Mouse (Mus musculus) hindbrain, postnatal 0 days (tissue): ENCODE data around the gene Ccz1. TPM values are rescaled to one million over a fixed set of nuclear protein-coding genes. Genes with fewer than 3 reads are reported as not detected.

Source experiments
- ATAC-seq: fragments of 200-750 bp; cut with Nextera tagmentation; 2 replicates; pipeline ENCODE4 v1.8.0; 2017; ENCODE audit warnings: mild to moderate bottlenecking, moderate TSS enrichment, moderate library complexity
- DNase-seq: peaks from one replicate; pipeline ENCODE4 v3.0.0-alpha.2; 2015; ENCODE audit warnings: low spot score
- H3K27ac ChIP-seq: fragments of 300-500 bp; sonication (generic); 2 replicates; pipeline ENCODE4 v1.5.1; 2014; ENCODE audit warnings: mild to moderate bottlenecking
- H3K27me3 ChIP-seq: fragments of 300-500 bp; sonication (generic); 2 replicates; pipeline ENCODE4 v1.6.1; 2014; ENCODE audit warnings: low read length, mixed read lengths; ENCODE audit not compliant: insufficient read depth
- H3K36me3 ChIP-seq: fragments of 300-500 bp; sonication (generic); 2 replicates; pipeline ENCODE4 v1.6.1; 2014; ENCODE audit warnings: low read length, mixed read lengths; ENCODE audit not compliant: insufficient read depth
- H3K4me1 ChIP-seq: fragments of 300-500 bp; sonication (generic); 2 replicates; pipeline ENCODE4 v1.6.1; 2014; ENCODE audit warnings: antibody characterized with exemption, low read length, mixed read lengths; ENCODE audit not compliant: insufficient read depth
- H3K4me2 ChIP-seq: fragments of 300-500 bp; sonication (generic); 2 replicates; pipeline ENCODE4 v1.6.1; 2014; ENCODE audit warnings: low read depth, mild to moderate bottlenecking, low read length, moderate library complexity, mixed read lengths
- H3K4me3 ChIP-seq: fragments of 300-500 bp; sonication (generic); 2 replicates; pipeline ENCODE4 v1.5.1; 2014; ENCODE audit warnings: low read length
- H3K9ac ChIP-seq: fragments of 300-500 bp; sonication (generic); replicated peaks from 2 replicates; pipeline ENCODE4 v1.6.1; 2014; ENCODE audit warnings: mild to moderate bottlenecking, low read length, moderate library complexity, mixed read lengths
- H3K9me3 ChIP-seq: fragments of 300-500 bp; sonication (generic); 2 replicates; pipeline ENCODE4 v1.6.1; 2016; ENCODE audit warnings: low read length, mixed read lengths
- CTCF ChIP-seq: IDR thresholded peaks from 2 replicates; pipeline ENCODE4 v1.5.1; 2016; ENCODE audit warnings: antibody characterized with exemption, control low read depth, low read depth
- WGBS: fragments of 180-500 bp; shearing (Covaris S2); extraction: QIAGEN DNeasy Blood & Tissue Kit; methylation state at CpG from one replicate; pipeline ENCODE4 v1.1.7; 2014; 5-methylcytosine and 5-hydroxymethylcytosine counted together
- polyA plus RNA-seq: library from polyadenylated mRNA; unstranded; fragments of >200 nt; fragmentation: Nextera tagmentation; extraction: Ambion mirVana; gene quantifications from 2 replicates; pipeline ENCODE4 v1.2.1, GENCODE M21; 2015
- total RNA-seq: library from RNA; depleted of rRNA; stranded (reverse); fragments of >200 nt; gene quantifications from 2 replicates; pipeline ENCODE4 v1.2.3, GENCODE M21; 2014

Gene Ccz1
- total and polyA plus RNA-seq, 2 experiments from 2014 or later, result 38.7 to 74.8 TPM

DNA sequence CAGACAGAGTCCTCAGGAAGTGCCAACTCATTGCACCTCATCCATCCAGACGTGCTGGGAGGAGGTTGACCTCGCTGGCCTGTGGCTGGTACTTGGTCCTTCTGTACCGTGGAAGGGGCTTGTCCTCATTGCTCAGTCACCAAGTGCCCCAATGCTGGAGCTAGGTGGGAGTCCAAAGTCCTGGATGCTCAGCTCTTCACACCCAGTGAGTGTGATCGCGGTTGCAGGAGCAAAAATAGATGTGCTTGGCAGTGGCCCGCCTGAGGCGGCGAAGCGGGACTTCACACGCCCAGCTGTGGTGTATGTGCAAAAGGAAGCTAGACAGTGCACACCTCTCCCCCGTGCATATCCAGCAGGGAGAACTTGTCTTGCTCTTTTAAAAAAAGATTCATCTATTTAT lies 28.5 kb upstream of the Ccz1 start:
- TF ChIP-seq CTCF, result no peak
- no peak for DNase-seq
- no peak overlapping the region for H3K27ac ChIP-seq
- no peak overlapping the region for H3K4me3 ChIP-seq
- no peak overlapping the region for H3K9ac ChIP-seq
- no peaks in the 10 kb centered on the region for H3K4me1 ChIP-seq
- ATAC-seq, result no peak
- 88% methylated on average over 11 of the region's 11 CpGs for WGBS
- H3K4me2 ChIP-seq, result no peak overlapping the region
- H3K9me3 ChIP-seq, result no peaks in the 10 kb centered on the region
- H3K27me3 ChIP-seq, result no peaks in the 10 kb centered on the region
- no peaks in the 10 kb centered on the region for H3K36me3 ChIP-seq

DNA sequence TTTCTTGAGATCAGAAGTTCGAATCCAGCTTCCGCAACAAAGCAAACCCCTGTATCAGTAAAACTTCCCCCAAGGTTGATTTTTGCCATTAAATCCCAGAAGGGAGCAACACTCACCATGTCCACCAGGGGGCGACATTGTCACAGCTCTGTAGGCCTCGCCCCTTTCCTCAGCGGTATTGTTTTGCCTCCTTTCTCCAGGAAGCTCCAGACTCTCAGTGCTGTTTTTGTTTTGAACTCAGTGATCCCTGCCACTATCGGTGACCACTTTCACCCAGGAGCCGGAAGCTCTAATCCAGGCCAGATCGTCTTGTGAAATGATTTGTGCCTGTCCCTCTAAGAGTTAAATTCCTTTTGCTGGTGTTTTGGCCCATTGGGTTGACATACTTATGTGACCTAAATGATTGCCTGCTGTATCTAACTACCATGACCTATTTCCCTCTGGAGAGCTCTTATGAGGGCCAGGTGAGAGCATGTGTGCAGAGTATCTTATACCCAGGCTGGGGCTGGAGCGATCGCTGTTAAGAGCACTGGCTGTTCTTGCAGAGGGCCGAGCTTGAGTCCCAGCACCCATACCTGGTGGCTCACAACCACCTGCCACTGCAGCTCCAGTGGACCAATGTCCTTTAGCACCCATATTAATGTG lies 26.2 kb upstream of the Ccz1 start:
- ATAC-seq (peak; percentile 58; the same call in 1 of the 2 replicates), DNase-seq (peak; percentile 82)
- H3K9ac ChIP-seq, result no peak overlapping the region
- H3K36me3 ChIP-seq, result no peaks in the 10 kb centered on the region
- peak; percentile 95 for TF ChIP-seq CTCF
- H3K4me3 ChIP-seq, result no peak overlapping the region
- peak overlapping the region; percentile 1; the same call in 1 of the 2 replicates for H3K4me2 ChIP-seq
- no peaks in the 10 kb centered on the region for H3K9me3 ChIP-seq
- no peak overlapping the region for H3K27ac ChIP-seq
- H3K27me3 ChIP-seq, result no peaks in the 10 kb centered on the region
- 47% methylated on average over 11 of the region's 11 CpGs for WGBS
- no peaks in the 10 kb centered on the region for H3K4me1 ChIP-seq

DNA sequence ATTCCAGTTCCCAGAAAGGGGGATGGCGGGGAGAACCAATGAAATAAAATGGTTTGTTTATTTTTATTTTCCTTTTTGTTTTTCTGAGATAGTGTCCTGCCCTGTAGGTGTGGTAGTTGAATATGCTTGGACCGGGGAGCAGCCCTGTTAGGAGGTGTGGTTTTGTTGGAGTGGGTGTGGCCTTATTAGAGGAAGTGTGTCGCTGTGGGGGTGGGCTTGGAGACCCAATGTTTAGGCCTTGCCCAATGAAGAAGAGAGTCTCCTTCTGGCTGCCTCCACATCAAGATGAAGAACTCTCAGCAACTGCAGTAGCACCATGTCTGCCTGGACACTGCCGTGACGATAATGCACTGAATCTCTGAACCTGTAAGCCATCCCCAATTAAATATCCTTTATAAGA lies 25.2 kb upstream of the Ccz1 start:
- TF ChIP-seq CTCF, result no peak
- Histone ChIP-seq H3K4me1 (no peaks in the 10 kb centered on the region), H3K9me3 (no peaks in the 10 kb centered on the region), H3K9ac (no peak overlapping the region), H3K36me3 (no peaks in the 10 kb centered on the region), H3K4me2 (no peak overlapping the region), H3K27me3 (no peaks in the 10 kb centered on the region), H3K4me3 (no peak overlapping the region), H3K27ac (no peak overlapping the region)
- no peak for ATAC-seq
- WGBS, result 93% methylated on average over 5 of the region's 5 CpGs
- no peak for DNase-seq

DNA sequence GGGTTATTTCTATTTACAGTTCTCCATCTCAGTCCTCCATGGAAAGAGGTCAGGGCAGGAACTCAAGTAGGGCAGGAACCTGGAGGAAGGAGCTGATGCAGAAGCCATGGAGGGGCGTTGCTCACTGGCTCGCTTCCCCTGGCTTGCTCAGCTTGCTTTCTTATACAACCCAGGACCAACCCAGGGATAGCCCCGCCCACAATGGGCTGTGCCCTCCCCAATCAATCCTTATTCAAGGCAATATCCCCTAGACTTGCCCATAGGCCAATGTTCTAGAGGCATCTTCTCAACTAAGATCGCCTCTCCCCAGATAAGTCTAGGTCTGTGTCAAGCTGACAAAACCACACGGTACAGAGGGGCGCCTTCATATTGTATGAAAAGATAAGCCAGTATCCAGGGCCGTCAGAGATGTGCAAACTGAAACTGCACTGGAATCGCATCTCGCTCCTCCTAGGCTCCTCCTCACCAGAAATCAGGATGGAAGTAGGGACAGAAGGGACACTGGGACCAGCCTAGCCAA lies 24.5 kb upstream of the Ccz1 start:
- no peak for TF ChIP-seq CTCF
- no peak overlapping the region for H3K9ac ChIP-seq
- no peaks in the 10 kb centered on the region for H3K36me3 ChIP-seq
- no peaks in the 10 kb centered on the region for H3K27me3 ChIP-seq
- DNase-seq, result no peak
- no peak for ATAC-seq
- no peaks in the 10 kb centered on the region for H3K9me3 ChIP-seq
- no peak overlapping the region for H3K4me3 ChIP-seq
- no peaks in the 10 kb centered on the region for H3K4me1 ChIP-seq
- no peak overlapping the region for H3K27ac ChIP-seq
- H3K4me2 ChIP-seq, result no peak overlapping the region
- 78% methylated on average over 9 of the region's 9 CpGs for WGBS

DNA sequence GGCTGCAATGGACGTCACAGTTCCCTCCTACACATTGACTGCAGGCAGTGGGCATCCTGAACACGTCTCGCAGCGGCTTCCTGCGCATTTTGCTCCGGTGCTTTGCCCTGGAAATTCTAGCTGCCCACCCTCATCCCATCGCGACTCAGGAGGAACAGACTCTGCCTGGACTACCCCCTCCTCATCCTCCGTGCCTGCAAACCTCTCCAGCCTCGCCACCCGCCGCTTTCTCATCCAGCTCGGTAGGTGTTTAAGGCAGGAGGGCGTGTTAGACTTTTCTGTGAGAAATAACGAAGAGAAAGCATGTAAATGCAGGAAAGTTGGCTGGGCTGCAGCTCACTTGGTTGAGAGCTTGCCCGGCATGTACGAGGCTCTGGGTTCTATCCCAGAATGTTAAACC lies 22.3 kb upstream of the Ccz1 start:
- H3K4me3 ChIP-seq, result 0 out of 2 replicates have a peak overlapping the region, but pooled peaks have one; percentile 4
- ATAC-seq, result no peak

DNA sequence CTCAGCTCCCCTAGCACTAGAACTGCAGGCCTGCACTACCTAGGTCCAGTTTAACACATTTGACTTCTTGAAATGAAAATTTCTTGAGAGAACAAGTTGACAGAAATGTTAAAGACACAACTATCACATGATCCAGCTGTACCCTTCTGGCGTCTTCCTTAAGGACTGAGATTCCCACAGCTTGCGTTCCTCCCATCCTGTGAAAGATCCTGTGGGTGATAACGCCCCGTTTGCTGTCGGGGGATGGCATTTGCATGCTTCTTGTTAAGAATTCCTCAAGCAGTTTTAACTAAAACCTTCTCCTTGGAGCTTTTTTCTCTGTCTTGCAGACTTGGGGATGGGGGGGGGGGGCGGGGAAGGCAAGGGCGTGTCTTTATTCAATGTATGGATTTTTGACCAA lies 19.9 kb upstream of the Ccz1 start:
- 85% methylated on average over 7 of the region's 7 CpGs for WGBS
- no peak for DNase-seq
- H3K4me3 ChIP-seq, result no peak overlapping the region
- H3K4me2 ChIP-seq, result no peak overlapping the region
- H3K27ac ChIP-seq, result no peak overlapping the region
- no peaks in the 10 kb centered on the region for H3K36me3 ChIP-seq
- H3K9me3 ChIP-seq, result no peaks in the 10 kb centered on the region
- ATAC-seq, result no peak
- no peaks in the 10 kb centered on the region for H3K27me3 ChIP-seq
- TF ChIP-seq CTCF, result no peak
- H3K9ac ChIP-seq, result no peak overlapping the region
- no peaks in the 10 kb centered on the region for H3K4me1 ChIP-seq

More for the DNA sequence above, 22.3 kb upstream of the Ccz1 start:
- Histone ChIP-seq H3K4me1 (no peaks in the 10 kb centered on the region), H3K27me3 (no peaks in the 10 kb centered on the region), H3K4me2 (peak overlapping the region; percentile 21; the same call in 1 of the 2 replicates), H3K9ac (no peak overlapping the region), H3K27ac (no peak overlapping the region), H3K36me3 (no peaks in the 10 kb centered on the region), H3K9me3 (no peaks in the 10 kb centered on the region)
- no peak for DNase-seq
- no peak for TF ChIP-seq CTCF
- 54% methylated on average over 17 of the region's 17 CpGs for WGBS

DNA sequence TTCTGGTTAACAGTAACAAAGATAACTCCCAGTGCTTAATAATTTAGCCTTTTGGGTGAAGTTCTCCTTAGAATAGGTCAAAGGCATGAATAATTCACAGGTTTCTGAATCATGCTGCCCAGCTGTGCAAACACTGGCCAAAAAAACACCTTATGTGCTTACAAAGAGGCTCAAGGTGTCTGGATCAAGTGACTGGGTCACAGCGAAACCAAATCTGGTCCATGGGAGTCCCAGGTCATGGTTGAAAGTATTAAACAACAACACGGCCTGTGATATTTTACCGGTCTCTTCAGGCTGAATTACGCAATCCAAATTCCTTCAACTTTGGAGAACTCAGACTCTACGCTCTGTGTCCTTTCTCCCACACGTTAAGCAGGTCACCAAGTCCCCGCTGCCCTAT lies 17.8 kb upstream of the Ccz1 start:
- ATAC-seq, result no peak
- no peak for TF ChIP-seq CTCF
- DNase-seq, result no peak
- no peak overlapping the region for H3K4me2 ChIP-seq
- H3K27ac ChIP-seq, result no peak overlapping the region
- H3K4me3 ChIP-seq, result no peak overlapping the region
- WGBS, result 95% methylated on average over 7 of the region's 7 CpGs
- no peaks in the 10 kb centered on the region for H3K36me3 ChIP-seq
- no peaks in the 10 kb centered on the region for H3K4me1 ChIP-seq
- no peak overlapping the region for H3K9ac ChIP-seq
- H3K27me3 ChIP-seq, result no peaks in the 10 kb centered on the region
- H3K9me3 ChIP-seq, result no peaks in the 10 kb centered on the region
